Mouse (Mus musculus) midbrain, embryonic 16.5 days (tissue): ENCODE data around the gene Folr2. TPM values are rescaled to one million over a fixed set of nuclear protein-coding genes. Genes with fewer than 3 reads are reported as not detected.

Experiments used
- ATAC-seq: fragments of 200-750 bp; cut with Nextera tagmentation; 2 replicates; pipeline ENCODE4 v1.8.0; 2017; ENCODE audit warnings: moderate TSS enrichment
- H3K27ac ChIP-seq: fragments of 300-500 bp; sonication (generic); 2 replicates; pipeline ENCODE4 v1.5.1; 2014; ENCODE audit warnings: mild to moderate bottlenecking, low read length, mixed read lengths
- H3K27me3 ChIP-seq: fragments of 300-500 bp; sonication (generic); 2 replicates; pipeline ENCODE4 v1.6.1; 2014; ENCODE audit warnings: low read depth, low read length, mixed read lengths; ENCODE audit not compliant: control insufficient read depth, insufficient read depth
- H3K36me3 ChIP-seq: fragments of 300-500 bp; sonication (generic); 2 replicates; pipeline ENCODE4 v1.6.1; 2014; ENCODE audit warnings: mild to moderate bottlenecking, low read length, moderate library complexity, mixed read lengths; ENCODE audit not compliant: control insufficient read depth, insufficient read depth
- H3K4me1 ChIP-seq: fragments of 300-500 bp; sonication (generic); 2 replicates; pipeline ENCODE4 v1.6.1; 2014; ENCODE audit warnings: mild to moderate bottlenecking, low read length, mixed read lengths; ENCODE audit not compliant: control insufficient read depth, insufficient read depth
- H3K4me2 ChIP-seq: fragments of 300-500 bp; sonication (generic); 2 replicates; pipeline ENCODE4 v1.6.1; 2014; ENCODE audit warnings: mild to moderate bottlenecking, low read length, mixed read lengths
- H3K4me3 ChIP-seq: fragments of 300-500 bp; sonication (generic); 2 replicates; pipeline ENCODE4 v1.5.1; 2014; ENCODE audit warnings: low read depth, mild to moderate bottlenecking, low read length, moderate library complexity, mixed read lengths
- H3K9ac ChIP-seq: fragments of 300-500 bp; sonication (generic); 2 replicates; pipeline ENCODE4 v1.6.1; 2014; ENCODE audit warnings: low read depth, low read length, mixed read lengths
- H3K9me3 ChIP-seq: fragments of 300-500 bp; sonication (generic); replicated peaks from 2 replicates; pipeline ENCODE4 v1.6.1; 2014; ENCODE audit warnings: mild to moderate bottlenecking, low read length, mixed read lengths; ENCODE audit not compliant: control insufficient read depth, poor library complexity, severe bottlenecking
- WGBS: fragments of 180-500 bp; shearing (Covaris S2); extraction: QIAGEN DNeasy Blood & Tissue Kit; methylation state at CpG from one replicate; pipeline ENCODE4 v1.1.7; 2014; 5-methylcytosine and 5-hydroxymethylcytosine counted together
- microRNA-seq: library from miRNA; unstranded; fragments of <30 nt; microRNA quantifications from one replicate; pipeline ENCODE4, GENCODE M21; 2017
- polyA plus RNA-seq: library from polyadenylated mRNA; unstranded; fragments of >200 nt; fragmentation: Nextera tagmentation; extraction: Ambion mirVana; gene quantifications from 2 replicates; pipeline ENCODE4 v1.2.1, GENCODE M21; 2015

Folr2 gene
- polyA plus RNA-seq, 1 experiment from 2014 or later = 1.0 TPM

DNA sequence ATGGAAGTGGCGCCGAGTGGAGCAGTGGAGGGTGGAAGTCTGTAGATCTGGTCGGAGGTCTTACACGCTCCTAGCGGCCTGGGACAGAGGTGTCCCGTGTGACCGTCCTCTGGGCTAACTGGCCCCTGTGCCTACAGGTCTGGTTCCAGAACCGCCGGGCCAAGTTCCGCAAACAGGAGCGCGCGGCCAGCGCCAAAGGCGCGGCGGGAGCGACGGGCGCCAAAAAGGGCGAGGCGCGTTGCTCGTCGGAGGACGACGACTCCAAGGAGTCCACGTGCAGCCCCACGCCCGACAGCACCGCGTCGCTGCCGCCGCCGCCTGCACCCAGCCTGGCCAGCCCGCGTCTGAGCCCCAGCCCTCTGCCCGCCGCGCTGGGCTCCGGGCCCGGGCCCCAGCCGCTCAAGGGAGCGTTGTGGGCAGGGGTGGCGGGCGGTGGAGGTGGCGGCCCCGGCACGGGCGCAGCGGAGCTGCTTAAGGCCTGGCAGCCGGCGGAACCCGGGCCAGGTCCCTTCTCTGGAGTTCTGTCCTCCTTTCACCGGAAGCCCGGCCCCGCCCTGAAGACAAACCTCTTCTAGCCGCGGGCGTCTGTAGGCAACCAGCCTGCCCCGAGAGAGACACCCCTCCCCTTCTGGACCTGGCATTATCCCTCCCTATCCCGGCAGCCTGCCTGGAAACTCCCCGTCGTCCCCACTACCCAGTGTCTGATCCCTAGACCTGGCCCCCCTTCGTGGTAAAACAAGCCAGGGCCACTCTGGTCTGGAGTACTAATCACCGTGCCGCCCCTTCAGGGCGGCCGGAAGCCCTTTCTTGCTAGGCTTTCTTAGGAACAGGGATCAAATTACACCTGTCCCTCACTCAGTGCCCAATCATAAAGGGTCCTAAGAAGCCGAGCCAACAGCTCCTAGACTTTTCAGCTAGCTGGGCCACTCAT lies 35.2 kb downstream of the Folr2 start:
- WGBS = under 1% methylated on average over 69 of the region's 71 CpGs

DNA sequence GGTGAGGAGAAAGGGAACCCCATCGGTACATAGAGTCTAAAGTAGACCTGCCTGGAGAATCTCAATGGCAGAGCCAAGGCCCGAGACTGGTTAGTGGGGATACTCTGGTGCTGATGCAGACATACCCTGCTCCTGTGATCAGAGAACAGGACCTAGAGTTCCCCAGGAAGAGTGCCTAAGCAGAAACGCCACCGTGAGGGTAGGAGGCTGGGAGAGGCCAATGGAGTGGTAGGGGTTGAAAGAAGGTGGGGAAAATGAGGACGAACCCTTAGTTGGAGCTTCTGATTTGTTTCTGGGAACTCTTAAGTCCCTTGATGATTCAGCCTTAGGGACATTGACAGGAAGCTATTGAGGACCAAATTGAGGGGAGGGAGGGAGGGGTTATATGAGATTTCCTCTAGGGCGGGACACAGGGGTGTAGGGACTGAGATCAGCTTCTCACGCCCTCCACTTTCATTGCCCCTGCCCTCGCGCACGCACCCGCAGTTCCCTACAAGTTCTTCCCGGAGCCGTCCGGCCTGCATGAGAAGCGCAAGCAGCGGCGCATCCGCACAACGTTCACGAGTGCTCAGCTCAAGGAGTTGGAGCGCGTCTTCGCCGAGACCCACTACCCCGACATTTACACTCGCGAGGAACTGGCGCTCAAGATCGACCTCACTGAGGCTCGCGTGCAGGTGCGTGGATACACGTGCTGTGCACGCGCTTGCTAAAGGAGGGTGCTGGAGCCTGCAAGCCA lies 36.5 kb downstream of the Folr2 start:
- H3K36me3 ChIP-seq = no peaks in the 10 kb centered on the region
- H3K4me2 ChIP-seq = peak overlapping the region; percentile 73
- H3K27ac ChIP-seq = no peak overlapping the region
- no peak for ATAC-seq
- peak overlapping the region; percentile 35 for H3K4me3 ChIP-seq
- H3K4me1 ChIP-seq = peaks cover 17% of the 10 kb centered on the region
- H3K9ac ChIP-seq = 0 out of 2 replicates have a peak overlapping the region, but pooled peaks have one; percentile 25
- 4% methylated on average over 35 of the region's 35 CpGs for WGBS
- H3K27me3 ChIP-seq = peaks cover 67% of the 10 kb centered on the region
- no peaks in the 10 kb centered on the region for H3K9me3 ChIP-seq

More for the DNA sequence above, 35.2 kb downstream of the Folr2 start:
- Histone ChIP-seq H3K9me3 (no peaks in the 10 kb centered on the region), H3K4me3 (peak overlapping the region; percentile 36), H3K27ac (no peak overlapping the region), H3K36me3 (no peaks in the 10 kb centered on the region), H3K4me2 (peak overlapping the region; percentile 73), H3K27me3 (peaks cover 62% of the 10 kb centered on the region), H3K9ac (peak overlapping the region; percentile 53), H3K4me1 (peaks cover 17% of the 10 kb centered on the region)
- peak; percentile 59 for ATAC-seq

DNA sequence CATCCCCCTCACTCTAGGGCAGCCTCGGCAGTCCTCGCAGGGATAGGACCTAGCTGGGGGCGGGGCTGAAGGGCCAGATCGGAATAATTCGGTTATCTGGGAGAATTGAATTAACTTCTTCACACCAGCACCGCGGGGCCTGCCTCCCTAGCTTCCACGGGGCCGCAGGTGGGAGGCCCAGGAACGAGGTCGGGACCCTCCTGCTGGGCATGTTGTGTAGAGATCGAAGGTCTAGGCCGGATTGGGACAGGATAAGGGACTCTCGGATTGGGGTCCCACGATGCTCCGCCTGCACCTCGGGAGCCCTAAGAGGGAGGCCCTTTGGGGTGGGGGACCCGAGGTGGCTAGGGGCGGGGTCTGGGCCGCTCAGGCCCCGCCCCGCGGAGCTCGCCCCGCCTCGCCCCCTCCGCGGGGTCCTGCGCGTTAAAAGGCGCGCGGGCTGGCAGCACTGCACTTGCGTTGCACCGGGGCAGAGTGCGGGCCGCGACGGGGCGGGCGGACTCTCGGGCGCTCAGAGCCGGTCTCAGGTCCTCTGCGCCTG lies 39.1 kb downstream of the Folr2 start, which contains the start of gene Phox2a:
Gene Phox2a (plus strand): TSS at position 453 of the 541 bp plus-strand sequence.
- no peak for ATAC-seq

More for the DNA sequence above, 39.1 kb downstream of the Folr2 start, which contains the start of gene Phox2a:
- Histone ChIP-seq H3K9me3 (no peaks in the 10 kb centered on the region), H3K4me3 (peak within 1 kb of the TSS; percentile 26), H3K4me1 (peaks cover 17% of the 10 kb centered on the region), H3K4me2 (peak within 1 kb of the TSS; percentile 24), H3K27ac (no peak within 1 kb of the TSS), H3K36me3 (no peaks in the 10 kb centered on the region), H3K9ac (no peak within 1 kb of the TSS), H3K27me3 (peaks cover 60% of the 10 kb centered on the region)
- under 1% methylated on average over 43 of the region's 45 CpGs for WGBS

Small RNAs within 50 kb of the gene (microRNA-seq; reads per million reads assigned to microRNA genes)
- not detected for gene Gm22655

Other genes with a start within 250 kb of the Folr2 start
- gene Clpb, start 193.6 kb downstream of the Folr2 start, polyA plus RNA-seq = 43.0 and 46.5 TPM in 2 replicates
- 0.21 TPM in 1 of 2 replicates, not detected in the other for gene Phox2a, start 38.9 kb downstream of the Folr2 start, polyA plus RNA-seq
- 4.2 and 10.2 TPM in 2 replicates for gene Inppl1, start 19.0 kb downstream of the Folr2 start, polyA plus RNA-seq
- gene Anapc15, start 6.5 kb upstream of the Folr2 start, polyA plus RNA-seq = 71.6 and 79.9 TPM in 2 replicates
- gene Folr1, start 13.6 kb upstream of the Folr2 start, polyA plus RNA-seq = 23.7 and 24.2 TPM in 2 replicates
- 138 and 144 TPM in 2 replicates for gene Lamtor1, start 48.7 kb upstream of the Folr2 start, polyA plus RNA-seq
- 0.21 and 0.35 TPM in 2 replicates for gene Tomt, start 49.2 kb upstream of the Folr2 start, polyA plus RNA-seq
- 11.6 and 13.4 TPM in 2 replicates for gene Lrrc51, start 76.7 kb upstream of the Folr2 start, polyA plus RNA-seq
- gene Numa1, start 76.9 kb upstream of the Folr2 start, polyA plus RNA-seq = 37.8 and 47.3 TPM in 2 replicates
- 4.1 and 4.9 TPM in 2 replicates for gene Il18bp, start 161.5 kb upstream of the Folr2 start, polyA plus RNA-seq
- 36.1 and 36.6 TPM in 2 replicates for gene Rnf121, start 208.3 kb upstream of the Folr2 start, polyA plus RNA-seq
- 28.7 and 31.5 TPM in 2 replicates for gene Xndc1, start 208.3 kb upstream of the Folr2 start, polyA plus RNA-seq
- gene Xntrpc, start 208.5 kb upstream of the Folr2 start, polyA plus RNA-seq = 1.1 and 1.3 TPM in 2 replicates
- gene Trpc2, start 225.9 kb upstream of the Folr2 start, polyA plus RNA-seq = not detected in 2 replicates
- 0.25 and 0.57 TPM in 2 replicates for gene Art1, start 244.5 kb upstream of the Folr2 start, polyA plus RNA-seq